Mouse (Mus musculus) cerebellum, adult 9-11 months (tissue): ENCODE data around the gene Cops6.
A peak's percentile ranks its signal among the peaks of the same experiment; 100 is the strongest.

Experiments
- DNase-seq: peaks from one replicate; pipeline ENCODE4 v3.0.0; 2022

Gene Cops6

GRCm38 (mm10) chr5:138160842-138161665, at the start of gene Cops6:
Gene Cops6 (plus strand): TSS chr5:138161071.
- DNase-seq = peak; percentile 94

- DNase-seq = peak; percentile 88
Observed at GRCm38 (mm10) chr5:138116255-138117198, 44.3 kb upstream of the Cops6 start, which contains the start of gene Zscan21. Gene Zscan21 (plus strand): TSS chr5:138116903.

GRCm38 (mm10) chr5:138117199-138118015, 43.5 kb upstream of the Cops6 start:
- no peak for DNase-seq

GRCm38 (mm10) chr5:138118041-138118440, 42.8 kb upstream of the Cops6 start:
- DNase-seq = no peak

- no peak for DNase-seq
Observed at GRCm38 (mm10) chr5:138132425-138133064, 28.3 kb upstream of the Cops6 start.

GRCm38 (mm10) chr5:138137257-138137656, 23.6 kb upstream of the Cops6 start:
- DNase-seq = no peak

GRCm38 (mm10) chr5:138137935-138138549, 22.8 kb upstream of the Cops6 start:
- DNase-seq = no peak

GRCm38 (mm10) chr5:138138585-138138984, 22.3 kb upstream of the Cops6 start:
- no peak for DNase-seq

GRCm38 (mm10) chr5:138154390-138154789, 6.5 kb upstream of the Cops6 start:
- no peak for DNase-seq

- DNase-seq = peak; percentile 94
Observed at GRCm38 (mm10) chr5:138155443-138155976, 5.4 kb upstream of the Cops6 start, which contains the start of gene Zfp113. Gene Zfp113 (minus strand): TSS chr5:138155744.

GRCm38 (mm10) chr5:138160224-138160762, 578 bp upstream of the Cops6 start:
- DNase-seq = peak; percentile 42

- peak; percentile 28 for DNase-seq
Observed at GRCm38 (mm10) chr5:138163046-138163445, 2.2 kb downstream of the Cops6 start.

- peak; percentile 26 for DNase-seq
Observed at GRCm38 (mm10) chr5:138163610-138164009, 2.7 kb downstream of the Cops6 start.

- peak; percentile 33 for DNase-seq
Observed at GRCm38 (mm10) chr5:138165594-138165993, 4.7 kb downstream of the Cops6 start.

- peak; percentile 97 for DNase-seq
Observed at GRCm38 (mm10) chr5:138170936-138171561, 10.2 kb downstream of the Cops6 start.

- peak; percentile 99 for DNase-seq
Observed at GRCm38 (mm10) chr5:138171695-138172491, 11.0 kb downstream of the Cops6 start, which contains the start of the genes Ap4m1 and Mcm7. Gene Ap4m1 (plus strand): TSS chr5:138172002. Gene Mcm7 (minus strand): TSS chr5:138172422.

GRCm38 (mm10) chr5:138173217-138173616, 12.3 kb downstream of the Cops6 start:
- no peak for DNase-seq

GRCm38 (mm10) chr5:138186950-138187638, 26.2 kb downstream of the Cops6 start, which contains the start of the genes Taf6 and Cnpy4:
Gene Taf6 (minus strand): TSS chr5:138187451.
Gene Cnpy4 (plus strand): TSS chr5:138187485.
- peak; percentile 88 for DNase-seq
